Mouse (Mus musculus): ENCODE results near the gene Ccdc188.

DNA sequence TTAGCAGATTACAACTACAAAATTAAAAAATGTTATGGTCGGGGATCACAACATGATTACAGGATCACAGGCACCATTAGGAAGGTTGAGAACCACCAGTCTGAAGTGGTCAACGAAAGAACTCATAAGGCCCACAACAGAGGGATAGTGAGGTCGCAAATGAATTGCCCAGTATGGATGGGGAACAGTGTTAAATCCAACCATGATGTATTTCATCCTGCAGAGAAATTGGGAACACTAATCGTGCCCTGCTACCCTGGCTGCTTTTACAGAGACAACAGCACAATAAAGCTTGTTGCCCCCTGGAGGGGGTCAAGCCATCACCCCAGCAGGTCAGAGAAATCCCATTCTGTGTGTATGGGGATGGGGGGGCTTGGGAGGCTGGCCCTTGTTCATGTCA lies 32.6 kb downstream of the Ccdc188 start:
- TF ChIP-seq CTCF (IDR thresholded peaks at IDR 0.05; ENCODE audit: extremely low read depth, insufficient read length, insufficient replicate concordance, low read depth, low read length) (no peak), POLR2A (IDR thresholded peaks at IDR 0.05; ENCODE audit: low read depth, low read length) (no peak)
